Mouse (Mus musculus) embryonic fibroblast, embryonic 13.5 days (primary cell): ENCODE data around the gene Bhmt2.

ENCODE experiments used
- CTCF ChIP-seq: IDR thresholded peaks from 2 replicates; pipeline ENCODE4 v1.5.1; 2011; ENCODE audit warnings: mild to moderate bottlenecking, control low read depth, low read length, moderate library complexity, borderline replicate concordance; ENCODE audit not compliant: insufficient read depth
- POLR2A ChIP-seq: IDR thresholded peaks from 2 replicates; pipeline ENCODE4 v1.6.1; 2011; ENCODE audit warnings: low read depth, mild to moderate bottlenecking, control low read depth, low read length, moderate library complexity

DNA sequence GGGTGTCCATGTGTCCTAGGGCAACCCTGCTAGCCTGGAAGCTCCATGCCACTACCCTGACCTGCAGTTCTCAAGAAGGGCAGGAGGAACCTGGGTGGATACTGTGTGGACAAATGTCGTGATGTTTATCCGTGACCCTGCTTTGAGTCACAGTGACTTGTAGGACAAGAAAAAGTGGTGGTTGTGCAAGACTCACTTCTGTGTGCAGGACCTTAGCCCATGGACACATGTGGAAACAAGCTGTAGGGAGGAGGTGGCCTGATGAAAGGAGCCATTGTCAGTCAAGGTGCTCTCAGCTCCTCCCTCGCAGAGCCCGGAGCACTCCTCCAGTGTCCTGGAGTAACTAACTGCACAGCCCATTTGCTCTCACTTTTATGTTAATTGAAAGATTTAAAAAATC, 31.6 kb upstream of the Bhmt2 start:
- no peak for TF ChIP-seq POLR2A
- TF ChIP-seq CTCF, result no peak
